Mouse (Mus musculus): ENCODE measurements around the gene Zfp941. TPM values are rescaled to one million over a fixed set of nuclear protein-coding genes. Genes with fewer than 3 reads are reported as not detected.

Zfp941 gene
- polyA plus RNA-seq (2015; fragmentation: Nextera tagmentation; extraction: Ambion mirVana) = 27.1 and 28.3 TPM in 2 replicates

GRCm38 (mm10) chr7:140821653-140822329 lies at the start of gene Zfp941:
Gene Zfp941 (minus strand): TSS chr7:140822178.
- Histone ChIP-seq H3K4me1 (replicated peaks) (peaks cover 27% of the 10 kb centered on the region), H3K9me3 (no peaks in the 10 kb centered on the region), H3K27ac (replicated peaks) (peak within 1 kb of the TSS; percentile 94), H3K4me3 (peak within 1 kb of the TSS; percentile 67), H3K36me3 (peaks cover 9% of the 10 kb centered on the region), H3K27me3 (0 out of 2 replicates have a peak, but pooled peaks cover 3% of the 10 kb centered on the region), H3K9ac (peak within 1 kb of the TSS; percentile 67), H3K4me2 (peak within 1 kb of the TSS; percentile 59)
- 3% methylated on average over 21 of the region's 21 CpGs for WGBS
- ATAC-seq (ENCODE audit: low FRiP score, low read depth) = peak; percentile 93

DNA sequence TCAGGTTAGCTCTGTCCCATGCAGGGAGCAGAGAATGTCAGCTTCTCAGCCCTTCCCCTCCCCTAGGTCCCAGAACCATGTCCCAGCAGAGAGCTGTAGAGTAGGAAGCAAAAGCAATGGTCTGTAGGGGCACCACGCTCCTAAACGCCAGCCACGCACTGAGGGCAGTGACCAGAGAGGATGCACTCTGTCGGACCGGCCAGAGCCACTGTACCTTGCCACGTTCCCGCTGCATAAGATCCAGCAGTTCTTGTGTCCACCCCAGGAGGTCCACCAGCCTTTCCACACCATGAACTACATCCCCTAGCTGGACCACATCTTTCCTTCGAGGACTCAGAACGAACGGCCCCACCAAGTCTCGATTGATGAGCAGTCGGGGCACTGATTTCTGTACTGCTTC lies 42.8 kb upstream of the Zfp941 start:
- no peak overlapping the region for H3K9ac ChIP-seq
- WGBS = 91% methylated on average over 12 of the region's 12 CpGs
- H3K4me1 ChIP-seq (replicated peaks) = peaks cover 5% of the 10 kb centered on the region; the same call in 1 of the 2 replicates
- H3K9me3 ChIP-seq = no peaks in the 10 kb centered on the region
- H3K4me3 ChIP-seq = no peak overlapping the region
- no peak overlapping the region for H3K27ac ChIP-seq (replicated peaks)
- H3K4me2 ChIP-seq = no peak overlapping the region
- no peak for ATAC-seq (ENCODE audit: low FRiP score, low read depth)
- no peaks in the 10 kb centered on the region for H3K27me3 ChIP-seq
- peaks cover 42% of the 10 kb centered on the region for H3K36me3 ChIP-seq

DNA sequence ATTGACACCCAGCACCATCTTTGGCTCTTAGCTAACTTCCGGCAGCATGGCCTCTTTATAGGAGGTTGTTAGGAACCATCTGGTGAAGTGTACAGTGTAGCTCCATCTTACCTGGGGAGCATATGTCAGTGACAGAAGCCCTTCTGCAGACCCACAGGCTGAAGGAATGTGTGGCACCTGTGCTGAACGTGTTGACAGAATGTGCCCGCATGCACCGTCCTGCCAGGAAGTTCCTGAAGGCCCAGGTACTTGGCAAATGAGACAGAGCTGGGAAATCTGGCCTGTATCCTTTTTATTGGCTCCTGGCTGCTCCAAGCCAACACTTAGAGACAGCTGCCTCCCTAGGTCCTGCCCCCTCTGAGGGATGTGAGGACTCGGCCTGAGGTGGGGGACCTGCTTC lies 38.8 kb upstream of the Zfp941 start:
- 94% methylated on average over 5 of the region's 5 CpGs for WGBS
- Histone ChIP-seq H3K9ac (no peak overlapping the region), H3K4me2 (no peak overlapping the region), H3K9me3 (no peaks in the 10 kb centered on the region), H3K4me3 (no peak overlapping the region), H3K4me1 (replicated peaks) (peaks cover 27% of the 10 kb centered on the region), H3K36me3 (peaks cover 46% of the 10 kb centered on the region), H3K27ac (replicated peaks) (no peak overlapping the region), H3K27me3 (no peaks in the 10 kb centered on the region)
- ATAC-seq (ENCODE audit: low FRiP score, low read depth) = no peak

DNA sequence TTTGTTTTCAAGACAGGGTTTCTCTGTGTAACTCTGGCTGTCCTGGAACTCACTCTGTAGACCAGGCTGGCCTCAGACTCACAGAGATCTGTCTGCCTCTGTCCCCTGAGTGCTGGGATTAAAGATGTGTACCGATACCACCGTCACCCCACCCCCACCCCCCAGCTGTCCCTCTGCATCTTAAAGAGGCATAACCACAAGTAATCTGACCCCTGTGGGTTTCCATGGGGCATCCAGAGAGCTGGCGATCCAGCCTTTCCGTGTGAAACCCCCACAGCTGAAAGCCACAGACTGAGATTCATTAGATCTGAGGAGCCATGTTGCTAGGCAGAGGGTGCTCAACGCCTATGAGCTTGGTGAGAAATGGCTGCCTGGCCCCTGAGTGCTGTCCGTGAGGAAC lies 38.0 kb upstream of the Zfp941 start:
- Histone ChIP-seq H3K4me2 (no peak overlapping the region), H3K4me3 (no peak overlapping the region), H3K36me3 (peaks cover 46% of the 10 kb centered on the region), H3K9me3 (no peaks in the 10 kb centered on the region), H3K9ac (no peak overlapping the region), H3K27ac (replicated peaks) (no peak overlapping the region), H3K4me1 (replicated peaks) (peaks cover 34% of the 10 kb centered on the region), H3K27me3 (no peaks in the 10 kb centered on the region)
- 68% methylated on average over 6 of the region's 6 CpGs for WGBS
- no peak for ATAC-seq (ENCODE audit: low FRiP score, low read depth)

DNA sequence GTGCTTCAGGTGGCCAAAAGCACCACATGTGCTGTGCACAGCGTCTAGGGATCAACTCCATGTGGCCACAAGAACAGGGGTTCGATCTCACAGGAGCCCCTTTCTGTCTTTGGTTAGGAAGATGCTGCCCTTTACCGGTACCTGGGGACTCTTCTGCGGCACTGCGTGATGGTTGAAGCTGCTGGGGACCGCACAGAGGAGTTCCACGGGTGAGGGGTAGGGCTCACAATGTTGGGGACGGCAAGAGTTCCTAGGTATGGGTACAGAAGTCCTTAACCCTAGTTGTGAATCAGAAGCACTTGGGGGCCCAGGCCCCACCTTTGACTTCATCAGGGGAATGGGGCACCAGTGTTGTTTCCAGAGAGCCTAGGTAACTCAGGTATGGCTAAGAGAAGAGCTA lies 36.8 kb upstream of the Zfp941 start:
- 95% methylated on average over 8 of the region's 8 CpGs for WGBS
- peak overlapping the region; percentile 80 for H3K4me2 ChIP-seq
- H3K9me3 ChIP-seq = no peaks in the 10 kb centered on the region
- H3K4me3 ChIP-seq = peak overlapping the region; percentile 90
- peaks cover 46% of the 10 kb centered on the region for H3K36me3 ChIP-seq
- H3K27me3 ChIP-seq = no peaks in the 10 kb centered on the region
- no peak overlapping the region for H3K27ac ChIP-seq (replicated peaks)
- ATAC-seq (ENCODE audit: low FRiP score, low read depth) = no peak
- peak overlapping the region; percentile 90 for H3K9ac ChIP-seq
- peaks cover 36% of the 10 kb centered on the region for H3K4me1 ChIP-seq (replicated peaks)

DNA sequence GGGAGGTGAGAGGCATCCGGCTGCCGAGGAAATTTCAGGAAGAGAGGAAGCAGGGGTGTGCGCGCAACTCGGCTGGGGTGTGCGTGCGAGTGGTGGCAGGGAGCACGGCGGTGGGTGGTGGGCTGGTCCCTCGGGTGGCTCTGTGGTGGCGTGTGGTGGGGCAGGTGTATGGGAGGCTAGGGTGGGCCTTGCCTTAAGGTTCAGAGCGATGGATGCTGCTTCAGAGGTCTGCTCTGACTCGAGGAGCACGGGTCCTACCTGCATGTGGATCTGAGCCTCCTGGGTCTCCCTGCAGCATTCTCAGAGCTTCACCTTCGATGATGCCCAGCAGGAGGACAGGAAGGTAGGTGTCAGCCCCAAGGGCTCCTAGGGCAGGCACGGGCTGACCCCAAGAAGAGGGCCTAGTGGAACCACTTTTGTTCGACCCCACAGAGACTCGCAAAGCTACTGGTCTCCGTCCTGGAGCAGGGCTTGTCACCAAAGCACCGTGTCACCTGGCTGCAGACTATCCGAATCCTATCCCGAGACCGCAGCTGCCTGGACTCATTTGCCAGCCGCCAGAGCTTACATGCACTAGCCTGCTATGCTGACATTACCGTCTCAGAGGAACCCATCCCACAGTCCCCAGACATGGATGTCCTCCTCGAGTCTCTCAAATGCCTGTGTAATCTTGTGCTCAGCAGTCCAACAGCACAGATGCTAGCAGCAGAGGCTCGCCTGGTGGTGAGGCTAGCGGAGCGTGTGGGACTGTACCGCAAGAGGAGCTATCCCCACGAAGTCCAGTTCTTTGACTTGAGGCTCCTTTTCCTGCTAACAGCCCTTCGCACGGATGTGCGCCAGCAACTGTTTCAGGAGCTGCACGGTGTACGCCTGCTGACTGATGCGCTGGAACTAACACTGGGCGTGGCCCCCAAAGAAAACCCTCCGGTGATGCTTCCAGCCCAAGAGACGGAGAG lies 35.9 kb upstream of the Zfp941 start, which contains the start of gene Bet1l:
Gene Bet1l (minus strand): TSS at position 28 of the 956 bp plus-strand sequence.
- H3K4me2 ChIP-seq = peak within 1 kb of the TSS; percentile 80
- peaks cover 46% of the 10 kb centered on the region for H3K36me3 ChIP-seq
- peak within 1 kb of the TSS; percentile 90 for H3K4me3 ChIP-seq
- WGBS = 38% methylated on average over 40 of the region's 40 CpGs
- no peaks in the 10 kb centered on the region for H3K9me3 ChIP-seq
- H3K27me3 ChIP-seq = no peaks in the 10 kb centered on the region
- H3K9ac ChIP-seq = peak within 1 kb of the TSS; percentile 90
- H3K27ac ChIP-seq (replicated peaks) = peak within 1 kb of the TSS; percentile 93
- ATAC-seq (ENCODE audit: low FRiP score, low read depth) = peak; percentile 54
- peaks cover 36% of the 10 kb centered on the region for H3K4me1 ChIP-seq (replicated peaks)

GRCm38 (mm10) chr7:140856785-140857549 lies 35.0 kb upstream of the Zfp941 start, which contains the start of gene Ric8a:
Gene Ric8a (plus strand): TSS chr7:140856957.
- Histone ChIP-seq H3K27ac (replicated peaks) (peak within 1 kb of the TSS; percentile 93), H3K27me3 (no peaks in the 10 kb centered on the region), H3K9ac (peak within 1 kb of the TSS; percentile 90), H3K9me3 (no peaks in the 10 kb centered on the region), H3K36me3 (peaks cover 44% of the 10 kb centered on the region), H3K4me1 (replicated peaks) (peaks cover 36% of the 10 kb centered on the region), H3K4me2 (peak within 1 kb of the TSS; percentile 80), H3K4me3 (peak within 1 kb of the TSS; percentile 90)
- ATAC-seq (ENCODE audit: low FRiP score, low read depth) = peak; percentile 77
- WGBS = under 1% methylated on average over 50 of the region's 50 CpGs

- Histone ChIP-seq H3K27me3 (no peaks in the 10 kb centered on the region), H3K9ac (peak within 1 kb of the TSS; percentile 90), H3K4me3 (peak within 1 kb of the TSS; percentile 90), H3K4me2 (peak within 1 kb of the TSS; percentile 80), H3K36me3 (peaks cover 38% of the 10 kb centered on the region), H3K9me3 (no peaks in the 10 kb centered on the region), H3K4me1 (replicated peaks) (peaks cover 36% of the 10 kb centered on the region), H3K27ac (replicated peaks) (peak within 1 kb of the TSS; percentile 93)
- WGBS = 1% methylated on average over 51 of the region's 51 CpGs
- ATAC-seq (ENCODE audit: low FRiP score, low read depth) = peak; percentile 82
These were observed 34.1 kb upstream of the Zfp941 start, which contains the start of gene Gm45785 for GRCm38 (mm10) chr7:140855860-140856784. Gene Gm45785 (minus strand): TSS chr7:140856331.

DNA sequence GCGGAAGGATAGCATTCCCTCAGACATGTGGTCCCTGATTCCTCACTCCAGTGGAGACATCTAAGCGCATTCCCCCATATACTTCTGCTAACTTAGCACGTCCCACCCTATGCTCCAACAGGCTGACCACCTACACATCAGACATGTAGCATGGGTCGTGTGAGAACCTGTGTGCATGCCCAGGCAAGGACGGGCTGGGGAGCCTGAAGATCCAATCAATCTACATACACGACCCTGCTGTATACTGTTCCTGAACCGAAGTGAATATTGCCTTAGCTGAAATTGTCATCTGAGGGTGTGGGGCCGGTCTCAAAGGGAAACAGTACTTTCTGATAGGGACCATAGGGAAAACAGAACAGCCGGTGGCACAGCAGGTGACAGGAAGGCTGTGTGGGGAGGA lies 33.2 kb upstream of the Zfp941 start:
- WGBS = 77% methylated on average over 9 of the region's 9 CpGs
- H3K9ac ChIP-seq = peak overlapping the region; percentile 90
- no peaks in the 10 kb centered on the region for H3K9me3 ChIP-seq
- H3K4me3 ChIP-seq = peak overlapping the region; percentile 90
- H3K36me3 ChIP-seq = peaks cover 31% of the 10 kb centered on the region
- no peak for ATAC-seq (ENCODE audit: low FRiP score, low read depth)
- H3K27ac ChIP-seq (replicated peaks) = 0 out of 2 replicates have a peak overlapping the region, but pooled peaks have one; percentile 93
- peaks cover 36% of the 10 kb centered on the region for H3K4me1 ChIP-seq (replicated peaks)
- H3K27me3 ChIP-seq = no peaks in the 10 kb centered on the region
- H3K4me2 ChIP-seq = peak overlapping the region; percentile 80

GRCm38 (mm10) chr7:140854483-140854882 lies 32.5 kb upstream of the Zfp941 start:
- WGBS = 94% methylated on average over 18 of the region's 18 CpGs
- Histone ChIP-seq H3K4me3 (no peak overlapping the region), H3K27ac (replicated peaks) (no peak overlapping the region), H3K27me3 (no peaks in the 10 kb centered on the region), H3K9me3 (no peaks in the 10 kb centered on the region), H3K4me2 (no peak overlapping the region), H3K9ac (no peak overlapping the region), H3K4me1 (replicated peaks) (peaks cover 29% of the 10 kb centered on the region), H3K36me3 (peaks cover 26% of the 10 kb centered on the region)
- no peak for ATAC-seq (ENCODE audit: low FRiP score, low read depth)

Measured in hindbrain, embryonic 15.5 days (tissue).